Mouse (Mus musculus): ENCODE results near the gene Qpct. TPM values are rescaled to one million over a fixed set of nuclear protein-coding genes. Genes with fewer than 3 reads are reported as not detected.
A peak's percentile ranks its signal among the peaks of the same experiment; 100 is the strongest.

Qpct gene
- polyA plus RNA-seq, 1 experiment = 2.7 TPM

- no peaks in the 10 kb centered on the region for H3K36me3 ChIP-seq (ENCODE audit: control insufficient read depth, insufficient read depth, low read length)
These were observed 26.5 kb downstream of the Qpct start for GRCm38 (mm10) chr17:79078248-79078647.

GRCm38 (mm10) chr17:79091710-79092109 is 40.0 kb downstream of the Qpct start:
- no peak for DNase-seq
- H3K27ac ChIP-seq (ENCODE audit: control insufficient read depth, insufficient read depth, low read length) = no peak overlapping the region
- no peak for TF ChIP-seq POLR2A (IDR thresholded peaks at IDR 0.05; ENCODE audit: control insufficient read depth, extremely low read depth, insufficient read depth, low read length, poor library complexity)
- TF ChIP-seq CTCF (IDR thresholded peaks at IDR 0.05; ENCODE audit: borderline replicate concordance, control insufficient read depth, extremely low read depth, insufficient read depth, low read length, poor library complexity) = no peak

More at GRCm38 (mm10) chr17:79078248-79078647, 26.5 kb downstream of the Qpct start:
- Histone ChIP-seq H3K27me3 (ENCODE audit: control insufficient read depth, insufficient read depth, low read length) (no peaks in the 10 kb centered on the region), H3K4me3 (ENCODE audit: control insufficient read depth, insufficient read depth, low read length) (no peak overlapping the region), H3K27ac (ENCODE audit: control insufficient read depth, insufficient read depth, low read length) (no peak overlapping the region), H3K4me1 (replicated peaks; ENCODE audit: control insufficient read depth, insufficient read depth, low read length) (no peaks in the 10 kb centered on the region)
- no peak for TF ChIP-seq CTCF (IDR thresholded peaks at IDR 0.05; ENCODE audit: borderline replicate concordance, control insufficient read depth, extremely low read depth, insufficient read depth, low read length, poor library complexity)
- WGBS = 93% methylated on average over 8 of the region's 8 CpGs
- DNase-seq = no peak

DNA sequence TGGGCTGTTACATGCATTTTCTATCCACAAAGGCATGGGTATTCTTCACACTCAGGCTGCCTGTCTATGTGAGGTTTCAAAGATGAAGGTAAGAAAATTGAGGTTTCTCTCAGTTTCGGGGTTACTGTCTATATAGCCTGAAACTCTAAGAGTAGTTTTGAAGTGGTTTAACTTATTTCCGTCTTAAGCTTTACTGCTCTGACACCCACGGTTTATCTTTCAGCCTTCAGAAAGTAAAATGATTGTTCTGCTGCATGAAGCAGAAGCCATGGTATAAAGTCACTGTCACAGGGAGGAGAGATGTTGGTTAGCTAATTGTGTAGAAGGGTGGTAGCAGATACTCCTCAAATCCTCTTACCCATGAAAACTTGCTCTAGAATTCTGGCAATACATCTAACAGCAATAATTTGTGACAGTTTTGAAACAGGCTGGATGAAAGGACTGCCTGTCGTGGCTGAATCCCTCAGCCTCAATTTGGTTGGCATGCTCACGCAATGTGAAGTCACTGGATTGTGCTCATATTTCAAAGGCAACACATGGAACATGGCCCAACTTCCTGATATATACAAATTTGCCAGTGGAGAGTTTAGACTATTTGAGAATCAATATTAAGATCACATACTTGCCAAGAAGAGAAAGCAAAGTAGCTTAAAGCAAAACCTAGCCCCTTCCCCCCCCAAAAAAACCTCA is 41.7 kb downstream of the Qpct start:
- no peak overlapping the region for H3K4me3 ChIP-seq (ENCODE audit: control insufficient read depth, insufficient read depth, low read length)
- 20% methylated on average over 5 of the region's 5 CpGs for WGBS
- H3K27me3 ChIP-seq (ENCODE audit: control insufficient read depth, insufficient read depth, low read length) = no peaks in the 10 kb centered on the region
- TF ChIP-seq POLR2A (IDR thresholded peaks at IDR 0.05; ENCODE audit: control insufficient read depth, extremely low read depth, insufficient read depth, low read length, poor library complexity) = no peak
- no peak for TF ChIP-seq CTCF (IDR thresholded peaks at IDR 0.05; ENCODE audit: borderline replicate concordance, control insufficient read depth, extremely low read depth, insufficient read depth, low read length, poor library complexity)
- no peaks in the 10 kb centered on the region for H3K36me3 ChIP-seq (ENCODE audit: control insufficient read depth, insufficient read depth, low read length)
- peak; percentile 6 for DNase-seq
- no peak overlapping the region for H3K27ac ChIP-seq (ENCODE audit: control insufficient read depth, insufficient read depth, low read length)
- peaks cover 10% of the 10 kb centered on the region for H3K4me1 ChIP-seq (replicated peaks; ENCODE audit: control insufficient read depth, insufficient read depth, low read length)

More at GRCm38 (mm10) chr17:79091710-79092109, 40.0 kb downstream of the Qpct start:
- Histone ChIP-seq H3K4me1 (replicated peaks; ENCODE audit: control insufficient read depth, insufficient read depth, low read length) (peaks cover 10% of the 10 kb centered on the region), H3K27me3 (ENCODE audit: control insufficient read depth, insufficient read depth, low read length) (no peaks in the 10 kb centered on the region), H3K36me3 (ENCODE audit: control insufficient read depth, insufficient read depth, low read length) (no peaks in the 10 kb centered on the region), H3K4me3 (ENCODE audit: control insufficient read depth, insufficient read depth, low read length) (no peak overlapping the region)
- WGBS = 24% methylated on average over 1 of the region's 1 CpGs

- TF ChIP-seq CTCF (IDR thresholded peaks at IDR 0.05; ENCODE audit: borderline replicate concordance, control insufficient read depth, extremely low read depth, insufficient read depth, low read length, poor library complexity) = no peak
- no peak for TF ChIP-seq POLR2A (IDR thresholded peaks at IDR 0.05; ENCODE audit: control insufficient read depth, extremely low read depth, insufficient read depth, low read length, poor library complexity)
- peaks cover 15% of the 10 kb centered on the region for H3K4me1 ChIP-seq (replicated peaks; ENCODE audit: control insufficient read depth, insufficient read depth, low read length)
- H3K27me3 ChIP-seq (ENCODE audit: control insufficient read depth, insufficient read depth, low read length) = no peaks in the 10 kb centered on the region
- H3K27ac ChIP-seq (ENCODE audit: control insufficient read depth, insufficient read depth, low read length) = no peak overlapping the region
- no peak for DNase-seq
- no peak overlapping the region for H3K4me3 ChIP-seq (ENCODE audit: control insufficient read depth, insufficient read depth, low read length)
- WGBS = 30% methylated on average over 2 of the region's 2 CpGs
- no peaks in the 10 kb centered on the region for H3K36me3 ChIP-seq (ENCODE audit: control insufficient read depth, insufficient read depth, low read length)
These were observed 43.9 kb downstream of the Qpct start for GRCm38 (mm10) chr17:79095624-79096023.

DNA sequence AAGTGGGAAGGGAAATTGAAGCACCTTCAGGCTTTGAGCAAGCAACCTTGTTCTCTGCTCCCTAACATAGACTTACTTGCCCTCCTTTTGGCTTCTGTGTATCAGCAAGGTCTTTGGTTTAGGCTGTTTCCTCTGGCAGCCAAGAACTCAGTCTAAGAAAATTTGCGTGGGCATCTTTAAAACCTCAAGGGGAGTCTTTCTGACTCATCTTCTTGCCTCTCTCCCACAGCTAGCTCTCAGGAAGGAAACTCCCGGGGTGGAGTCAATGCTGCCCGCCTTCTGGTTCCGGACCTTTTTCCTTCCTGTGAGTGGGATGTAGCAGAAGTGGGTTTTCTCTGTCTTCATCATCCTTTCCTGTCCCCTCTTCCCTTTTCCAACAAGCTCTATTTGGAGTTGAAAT is 48.2 kb downstream of the Qpct start:
- WGBS = 14% methylated on average over 4 of the region's 4 CpGs
- no peaks in the 10 kb centered on the region for H3K27me3 ChIP-seq (ENCODE audit: control insufficient read depth, insufficient read depth, low read length)

DNA sequence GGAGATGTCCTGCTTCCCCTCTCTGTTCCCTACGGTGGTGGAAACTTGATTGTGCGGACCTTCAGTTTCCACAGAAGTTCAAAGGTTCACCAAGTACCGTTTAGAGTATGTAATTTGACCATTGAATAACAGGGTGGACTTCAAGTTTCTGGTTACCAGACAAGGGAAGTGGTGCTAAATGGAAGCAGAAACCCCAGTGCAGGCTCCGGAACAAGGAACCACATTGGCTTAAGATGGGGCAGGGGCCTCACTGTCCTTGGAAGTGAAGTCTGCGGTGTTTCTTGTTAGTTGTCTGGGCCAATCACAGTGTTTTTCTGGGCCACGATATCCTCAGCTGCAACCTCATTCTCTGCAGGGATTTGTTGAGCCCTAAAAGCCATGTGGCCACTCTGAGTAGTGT is 56.5 kb downstream of the Qpct start:
- no peaks in the 10 kb centered on the region for H3K27me3 ChIP-seq (ENCODE audit: control insufficient read depth, insufficient read depth, low read length)
- H3K4me3 ChIP-seq (ENCODE audit: control insufficient read depth, insufficient read depth, low read length) = no peak overlapping the region
- no peak for DNase-seq
- TF ChIP-seq CTCF (IDR thresholded peaks at IDR 0.05; ENCODE audit: borderline replicate concordance, control insufficient read depth, extremely low read depth, insufficient read depth, low read length, poor library complexity) = no peak
- TF ChIP-seq POLR2A (IDR thresholded peaks at IDR 0.05; ENCODE audit: control insufficient read depth, extremely low read depth, insufficient read depth, low read length, poor library complexity) = no peak
- no peak overlapping the region for H3K27ac ChIP-seq (ENCODE audit: control insufficient read depth, insufficient read depth, low read length)
- no peaks in the 10 kb centered on the region for H3K36me3 ChIP-seq (ENCODE audit: control insufficient read depth, insufficient read depth, low read length)
- WGBS = 83% methylated on average over 6 of the region's 6 CpGs
- no peaks in the 10 kb centered on the region for H3K4me1 ChIP-seq (replicated peaks; ENCODE audit: control insufficient read depth, insufficient read depth, low read length)

More for the DNA sequence above, 48.2 kb downstream of the Qpct start:
- Histone ChIP-seq H3K36me3 (ENCODE audit: control insufficient read depth, insufficient read depth, low read length) (no peaks in the 10 kb centered on the region), H3K27ac (ENCODE audit: control insufficient read depth, insufficient read depth, low read length) (no peak overlapping the region), H3K4me1 (replicated peaks; ENCODE audit: control insufficient read depth, insufficient read depth, low read length) (peaks cover 8% of the 10 kb centered on the region), H3K4me3 (ENCODE audit: control insufficient read depth, insufficient read depth, low read length) (no peak overlapping the region)
- peak; percentile 45 for DNase-seq
- TF ChIP-seq CTCF (IDR thresholded peaks at IDR 0.05; ENCODE audit: borderline replicate concordance, control insufficient read depth, extremely low read depth, insufficient read depth, low read length, poor library complexity) (no peak), POLR2A (IDR thresholded peaks at IDR 0.05; ENCODE audit: control insufficient read depth, extremely low read depth, insufficient read depth, low read length, poor library complexity) (no peak)

GRCm38 (mm10) chr17:79109576-79109975 is 57.9 kb downstream of the Qpct start:
- Histone ChIP-seq H3K27me3 (ENCODE audit: control insufficient read depth, insufficient read depth, low read length) (no peaks in the 10 kb centered on the region), H3K27ac (ENCODE audit: control insufficient read depth, insufficient read depth, low read length) (no peak overlapping the region), H3K36me3 (ENCODE audit: control insufficient read depth, insufficient read depth, low read length) (no peaks in the 10 kb centered on the region), H3K4me3 (ENCODE audit: control insufficient read depth, insufficient read depth, low read length) (no peak overlapping the region), H3K4me1 (replicated peaks; ENCODE audit: control insufficient read depth, insufficient read depth, low read length) (no peaks in the 10 kb centered on the region)
- WGBS = 87% methylated on average over 9 of the region's 9 CpGs
- TF ChIP-seq CTCF (IDR thresholded peaks at IDR 0.05; ENCODE audit: borderline replicate concordance, control insufficient read depth, extremely low read depth, insufficient read depth, low read length, poor library complexity) (no peak), POLR2A (IDR thresholded peaks at IDR 0.05; ENCODE audit: control insufficient read depth, extremely low read depth, insufficient read depth, low read length, poor library complexity) (no peak)
- DNase-seq = no peak

All from thymus, adult 2 months (tissue).